Mouse (Mus musculus) thymus, postnatal 14 days (tissue): ENCODE measurements at regions not wholly inside any gene's neighbourhood (a gene's known extent, or its start where the extent isn't known, plus 50 kb on each side); places are given as distances from the start of the nearest gene placed in this dataset.

ENCODE experiments used
- DNase-seq: peaks from one replicate; pipeline ENCODE4 v3.0.0; 2021

DNA sequence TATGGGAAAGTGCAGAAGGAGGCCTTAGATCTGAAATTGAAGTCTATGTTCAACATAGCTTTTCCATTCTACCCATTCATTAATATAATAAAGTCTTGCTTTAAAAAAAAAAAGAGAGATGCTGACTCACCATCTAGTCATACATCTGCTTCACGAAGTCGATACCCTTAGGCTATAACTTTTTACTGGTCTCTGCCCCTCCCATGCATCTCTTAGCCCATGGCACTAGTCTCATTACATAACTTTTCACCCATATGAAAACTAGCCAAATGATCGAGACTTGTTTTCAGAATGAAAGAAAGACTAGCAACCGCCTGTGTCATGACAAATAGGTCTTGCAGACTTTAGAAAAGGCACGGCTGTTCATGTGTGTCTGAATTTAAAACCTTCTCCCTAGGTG lies 116.6 kb upstream of the Gdnf start:
- no peak for DNase-seq

DNA sequence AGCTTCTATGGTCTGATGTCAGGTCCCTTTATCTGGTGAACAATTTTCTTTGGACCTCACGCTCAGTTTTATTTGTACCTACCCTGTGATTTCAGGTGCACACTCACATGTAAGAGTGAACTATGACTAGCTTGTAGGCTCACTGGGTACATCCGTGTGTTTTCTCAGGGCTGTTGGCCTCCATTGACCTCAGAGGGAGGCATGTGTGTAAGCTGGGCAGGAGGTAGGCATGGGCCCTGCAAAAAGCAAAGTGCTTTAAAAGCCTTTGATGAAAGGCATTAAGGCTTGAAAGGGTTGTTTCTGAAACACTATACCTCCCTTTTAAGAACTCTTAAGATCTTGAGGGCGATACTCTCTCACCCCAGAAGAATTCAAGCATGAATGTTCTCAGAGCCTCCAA lies 112.9 kb upstream of the Gdnf start:
- no peak for DNase-seq

DNA sequence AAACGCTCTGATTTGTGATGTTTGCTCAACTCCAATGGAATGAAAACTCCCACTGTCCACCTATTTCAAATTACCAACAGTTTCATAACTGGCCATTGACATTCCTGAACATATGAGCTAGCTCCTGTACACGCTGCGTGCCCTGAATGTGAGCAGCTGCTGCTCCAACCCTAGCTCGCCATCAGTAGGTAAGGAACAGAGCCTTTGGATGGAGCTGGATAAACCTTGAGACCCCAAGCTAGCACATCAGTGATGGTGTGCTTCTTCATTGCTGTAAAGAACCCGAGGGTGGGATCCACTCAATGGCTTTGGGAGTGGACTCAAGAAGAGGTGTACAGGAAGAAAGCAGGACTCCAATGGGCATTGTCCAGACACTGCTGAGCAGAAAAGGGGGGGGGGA lies 101.8 kb upstream of the Gdnf start:
- no peak for DNase-seq

DNA sequence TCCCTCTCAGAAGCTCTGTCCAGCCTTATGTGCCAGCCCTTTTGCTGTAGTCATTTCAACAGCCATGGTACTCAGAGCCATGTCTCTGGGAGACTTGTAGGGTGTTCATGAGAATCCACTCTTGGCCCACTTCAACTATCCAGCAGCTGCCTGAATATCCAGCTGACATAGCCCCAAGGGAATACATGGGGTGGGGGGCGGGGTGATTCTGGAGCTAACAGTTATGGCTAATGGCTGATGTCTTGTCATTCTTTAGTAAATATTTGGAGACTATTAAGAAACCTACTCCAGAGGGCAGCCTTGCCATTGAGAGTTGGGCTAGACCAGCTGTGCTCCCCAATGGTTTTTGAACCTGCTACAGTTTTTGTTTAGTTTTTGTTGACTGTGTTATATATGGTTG lies 96.0 kb upstream of the Gdnf start:
- no peak for DNase-seq

DNA sequence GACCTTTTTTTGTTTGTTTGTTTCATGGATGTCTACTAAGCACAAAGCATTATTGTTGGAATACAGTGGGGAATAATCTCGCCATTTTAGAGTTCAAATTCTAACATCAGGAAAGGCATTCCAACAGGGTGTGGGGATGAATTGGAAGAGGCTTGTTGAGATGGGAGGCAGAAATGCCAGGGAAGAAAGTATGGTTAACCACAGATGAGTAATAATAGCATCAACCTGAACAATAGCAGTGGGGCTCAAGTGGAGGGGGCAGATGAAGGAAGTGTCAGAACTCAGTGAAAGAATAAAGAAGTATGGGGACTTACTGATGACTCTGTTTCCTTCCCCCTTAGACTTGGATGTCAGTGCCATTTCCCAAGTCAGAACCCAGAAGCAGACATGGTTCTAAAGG lies 94.5 kb upstream of the Gdnf start:
- DNase-seq: no peak

DNA sequence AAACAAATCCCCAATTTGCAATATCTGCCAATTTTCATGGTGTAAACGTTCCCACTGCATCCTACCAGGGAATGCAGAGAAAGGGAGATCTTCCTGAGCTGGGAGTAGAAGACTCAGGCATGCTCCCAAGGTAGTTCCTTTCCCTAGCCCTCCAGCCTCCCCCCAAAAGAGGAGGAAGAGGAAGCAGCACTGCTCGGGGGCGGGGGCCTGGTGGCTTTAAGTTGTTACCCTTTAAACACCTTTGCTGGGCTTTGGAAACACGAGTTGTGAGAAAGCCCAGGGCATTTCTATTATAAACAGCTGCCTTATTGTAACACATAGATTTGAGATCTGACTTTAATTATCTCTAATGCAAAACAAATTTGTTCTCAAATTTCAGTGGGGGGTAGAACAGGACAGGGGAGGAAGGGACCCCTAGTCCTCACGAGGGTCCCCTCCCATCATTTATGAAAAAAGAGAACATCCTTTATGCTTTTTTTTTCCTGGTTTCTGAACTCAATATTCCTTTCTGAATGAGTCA lies 87.4 kb upstream of the Gdnf start:
- no peak for DNase-seq

DNA sequence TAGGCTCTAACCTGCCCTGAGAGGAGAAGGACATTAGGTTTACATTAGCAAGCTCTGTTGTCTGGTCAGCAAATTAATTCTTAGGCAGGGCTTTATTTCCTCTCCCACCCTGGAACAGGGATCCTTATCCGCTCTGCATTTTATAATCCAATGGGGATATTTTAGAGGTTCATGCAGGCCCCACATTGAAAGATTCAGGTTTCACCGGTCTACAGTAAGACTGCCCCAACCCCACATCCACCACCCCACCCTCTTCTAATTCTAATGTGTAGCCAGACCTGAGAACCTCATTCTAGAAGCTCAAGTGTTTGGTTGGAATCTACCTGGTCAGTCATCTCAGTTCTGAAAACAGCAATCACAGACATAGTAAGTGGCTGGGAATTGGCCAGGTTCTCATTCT lies 86.9 kb upstream of the Gdnf start:
- no peak for DNase-seq

DNA sequence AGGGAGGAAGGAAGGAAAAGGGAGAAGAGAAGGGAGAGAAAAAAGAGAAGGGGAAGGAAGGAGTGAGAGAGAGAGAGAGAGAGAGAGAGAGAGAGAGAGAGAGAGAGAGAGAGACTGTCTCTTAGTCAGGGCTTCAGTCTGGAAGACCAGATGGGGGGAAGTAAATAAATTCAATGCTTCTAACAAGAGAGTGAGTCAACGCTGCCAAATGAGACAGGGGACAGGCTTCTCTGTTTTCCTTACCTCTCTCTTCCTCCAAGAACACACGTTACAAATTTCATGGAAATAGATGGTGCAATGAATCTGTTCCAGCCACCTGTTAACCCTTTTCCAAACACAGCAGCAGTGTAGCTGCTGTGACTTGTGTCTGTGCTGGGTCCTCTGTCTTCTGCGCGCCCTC lies 85.1 kb upstream of the Gdnf start:
- DNase-seq: no peak

DNA sequence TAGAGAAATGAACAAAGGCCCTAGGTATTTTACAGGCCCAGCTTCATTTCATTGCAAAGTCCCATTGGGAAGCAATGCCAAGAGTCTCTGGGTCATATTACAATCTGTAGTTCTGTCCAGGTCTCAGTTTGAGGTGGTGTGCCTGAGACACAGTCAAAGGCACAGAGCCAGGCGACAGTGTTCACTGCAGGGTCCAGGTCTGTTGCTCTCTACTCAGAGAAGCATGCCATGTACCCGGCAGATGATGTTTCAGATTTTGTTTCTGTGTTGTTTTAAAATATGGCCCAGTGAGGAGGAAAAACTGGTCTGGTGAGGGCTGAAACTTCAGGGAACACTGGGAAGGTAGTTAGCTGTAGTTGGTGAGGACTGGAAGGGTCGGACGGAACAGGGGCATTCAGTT lies 63.1 kb upstream of the Gdnf start:
- no peak for DNase-seq

DNA sequence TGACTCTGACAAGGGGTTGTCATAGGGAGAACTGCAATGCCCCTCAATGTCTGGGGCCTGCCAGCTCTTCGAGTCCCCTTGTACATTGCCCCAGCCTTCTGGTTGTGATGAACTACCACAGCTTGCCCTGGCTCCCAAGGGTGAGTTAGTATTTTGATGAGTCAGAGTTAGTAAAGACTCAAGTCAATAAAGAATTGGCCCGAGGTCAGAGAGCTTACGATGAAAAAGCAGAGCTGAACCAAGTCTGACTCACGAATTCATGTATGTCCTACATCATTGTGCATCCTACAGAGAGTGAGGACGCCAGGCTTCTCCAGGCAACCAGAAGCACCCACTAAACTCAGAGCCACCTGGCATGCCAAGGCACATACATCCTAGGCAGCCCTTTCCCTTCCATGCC lies 60.2 kb upstream of the Gdnf start:
- no peak for DNase-seq
